Mouse (Mus musculus) E14TG2a.4 (cell line): ENCODE data around the gene Hrh3.

Source experiments
- H3K27me3 ChIP-seq: 2 replicates; pipeline ENCODE4 v1.6.1; 2014; ENCODE audit warnings: low read length, control low read depth; ENCODE audit not compliant: insufficient read depth
- H3K36me3 ChIP-seq: 2 replicates; pipeline ENCODE4 v1.6.1; 2014; ENCODE audit warnings: low read length, control low read depth; ENCODE audit not compliant: insufficient read depth
- H3K4me1 ChIP-seq: replicated peaks from 2 replicates; pipeline ENCODE4 v1.6.1; 2014; ENCODE audit warnings: low read depth, low read length, control low read depth
- H3K4me3 ChIP-seq: replicated peaks from 2 replicates; pipeline ENCODE4 v1.5.1; 2014; ENCODE audit warnings: mild to moderate bottlenecking, low read length
- H3K9me3 ChIP-seq: 2 replicates; pipeline ENCODE4 v1.6.1; 2014; ENCODE audit warnings: low read length, control low read depth
- CTCF ChIP-seq: conservative IDR thresholded peaks from 2 replicates; pipeline ENCODE4 v1.5.1; 2014; ENCODE audit warnings: low read length
- NANOG ChIP-seq: IDR thresholded peaks from 2 replicates; pipeline ENCODE4 v1.6.1; 2014; ENCODE audit warnings: borderline replicate concordance, low read length, mixed read lengths
- POU5F1 ChIP-seq: IDR thresholded peaks from 2 replicates; pipeline ENCODE4 v1.6.1; 2014; ENCODE audit warnings: low read length, borderline replicate concordance

Hrh3 gene

DNA sequence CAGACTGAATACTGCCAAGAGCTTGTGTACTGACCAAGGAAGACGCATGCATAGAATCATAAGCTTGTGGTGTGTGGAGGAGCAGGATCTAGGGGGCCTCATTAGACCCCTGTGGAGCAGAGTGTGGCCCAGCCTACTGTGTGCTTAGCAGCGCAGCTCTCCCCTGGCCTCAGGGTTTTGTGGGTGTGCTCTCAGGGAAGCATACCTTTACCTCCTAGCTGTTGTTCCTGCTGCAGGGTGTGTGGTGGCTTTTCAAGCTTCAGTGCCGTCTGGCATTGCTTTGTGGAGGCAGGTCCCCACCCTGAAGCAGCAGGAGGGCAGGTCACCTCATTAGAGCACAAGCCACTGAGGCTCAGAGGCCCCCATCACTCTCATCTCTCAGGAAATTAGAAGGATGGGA is 26.7 kb downstream of the Hrh3 start:
- Histone ChIP-seq H3K4me3 (peak overlapping the region; percentile 15; the same call in 1 of the 2 replicates), H3K4me1 (peaks cover 74% of the 10 kb centered on the region), H3K27me3 (no peaks in the 10 kb centered on the region), H3K36me3 (peaks cover 74% of the 10 kb centered on the region), H3K9me3 (no peaks in the 10 kb centered on the region)
- TF ChIP-seq NANOG (no peak), POU5F1 (no peak), CTCF (no peak)

DNA sequence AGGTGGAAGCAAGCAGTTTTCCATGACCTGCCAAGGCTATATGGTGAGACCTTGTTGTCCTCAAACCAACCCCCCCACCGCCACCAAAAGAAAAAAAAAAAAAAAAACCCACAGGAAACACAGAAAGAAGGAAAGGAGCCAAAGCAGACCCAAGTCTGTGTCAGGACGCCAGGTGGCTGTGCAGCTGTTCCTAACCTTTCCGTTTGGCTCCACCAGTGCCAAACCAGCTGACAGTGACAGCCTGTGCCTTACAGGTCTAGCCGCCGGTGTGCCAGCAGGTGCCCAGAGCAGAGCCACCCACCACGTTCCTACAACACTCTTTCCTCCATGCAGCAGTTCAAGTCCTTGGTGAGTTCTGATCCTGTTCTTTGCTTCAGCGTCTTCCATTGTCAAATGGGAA is 31.4 kb downstream of the Hrh3 start:
- Histone ChIP-seq H3K27me3 (no peaks in the 10 kb centered on the region), H3K4me3 (no peak overlapping the region), H3K4me1 (peaks cover 52% of the 10 kb centered on the region), H3K36me3 (peaks cover 52% of the 10 kb centered on the region), H3K9me3 (no peaks in the 10 kb centered on the region)
- TF ChIP-seq CTCF (no peak), POU5F1 (no peak), NANOG (no peak)

GRCm38 (mm10) chr2:180071671-180072070 is 32.6 kb downstream of the Hrh3 start:
- peaks cover 52% of the 10 kb centered on the region for H3K36me3 ChIP-seq
- H3K9me3 ChIP-seq = no peaks in the 10 kb centered on the region
- peaks cover 40% of the 10 kb centered on the region for H3K4me1 ChIP-seq
- peak overlapping the region; percentile 91 for H3K4me3 ChIP-seq
- TF ChIP-seq CTCF (no peak), NANOG (no peak), POU5F1 (no peak)
- no peaks in the 10 kb centered on the region for H3K27me3 ChIP-seq

GRCm38 (mm10) chr2:180070481-180071453 is 33.5 kb downstream of the Hrh3 start, which contains the start of gene Mtg2:
TSS of gene Mtg2 (plus strand) at chr2:180070588.
- Histone ChIP-seq H3K27me3 (no peaks in the 10 kb centered on the region), H3K9me3 (no peaks in the 10 kb centered on the region), H3K4me3 (peak within 1 kb of the TSS; percentile 91), H3K36me3 (peaks cover 52% of the 10 kb centered on the region), H3K4me1 (peaks cover 31% of the 10 kb centered on the region)
- TF ChIP-seq NANOG (no peak), POU5F1 (no peak)

GRCm38 (mm10) chr2:180069770-180070480 is 34.4 kb downstream of the Hrh3 start:
- Histone ChIP-seq H3K4me3 (peak overlapping the region; percentile 91), H3K9me3 (no peaks in the 10 kb centered on the region), H3K4me1 (peaks cover 29% of the 10 kb centered on the region), H3K27me3 (no peaks in the 10 kb centered on the region), H3K36me3 (peaks cover 48% of the 10 kb centered on the region)
- TF ChIP-seq CTCF (no peak), POU5F1 (no peak), NANOG (no peak)

DNA sequence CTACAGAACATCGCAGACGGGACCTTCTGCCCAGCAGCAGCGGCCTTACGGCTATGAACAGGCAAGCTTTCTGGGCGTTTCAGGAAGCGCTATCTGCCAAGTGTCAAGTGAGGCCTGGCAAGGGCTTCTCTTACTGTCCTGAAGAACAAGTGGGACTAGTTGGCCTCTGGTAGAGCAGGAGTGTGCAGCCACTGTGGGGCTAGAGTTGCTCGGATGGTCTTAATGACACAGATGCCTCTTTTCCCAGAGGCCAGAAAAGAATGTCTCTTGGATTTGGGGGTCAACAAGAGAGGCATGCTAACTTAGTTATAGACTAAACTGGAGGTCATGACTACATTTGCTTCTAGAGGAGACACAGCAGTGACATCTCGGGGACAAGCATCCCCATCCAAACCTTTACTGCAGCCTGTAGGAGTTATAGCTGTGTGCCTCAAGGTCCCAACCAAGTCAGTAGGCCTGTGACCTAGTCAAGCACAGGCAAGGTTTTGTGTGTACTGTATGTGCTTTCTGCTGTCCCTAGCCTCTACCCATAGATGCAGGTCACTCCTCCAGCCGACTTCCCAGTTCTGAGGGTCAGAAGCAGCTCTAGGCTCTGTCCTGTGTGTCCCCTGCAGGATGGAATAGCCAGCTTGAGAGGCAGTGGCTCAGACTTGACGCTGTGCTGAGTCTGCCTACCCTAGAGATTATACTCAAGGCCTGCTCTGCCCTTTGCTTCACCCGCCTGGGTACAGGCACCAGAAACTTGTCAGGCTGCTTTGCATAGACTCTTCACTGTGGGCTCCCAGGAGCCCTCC is 40.8 kb downstream of the Hrh3 start:
- Histone ChIP-seq H3K4me3 (no peak overlapping the region), H3K4me1 (peaks cover 10% of the 10 kb centered on the region; the same call in 1 of the 2 replicates), H3K9me3 (no peaks in the 10 kb centered on the region), H3K36me3 (peaks cover 69% of the 10 kb centered on the region), H3K27me3 (no peaks in the 10 kb centered on the region)
- TF ChIP-seq CTCF (no peak), POU5F1 (no peak), NANOG (no peak)

DNA sequence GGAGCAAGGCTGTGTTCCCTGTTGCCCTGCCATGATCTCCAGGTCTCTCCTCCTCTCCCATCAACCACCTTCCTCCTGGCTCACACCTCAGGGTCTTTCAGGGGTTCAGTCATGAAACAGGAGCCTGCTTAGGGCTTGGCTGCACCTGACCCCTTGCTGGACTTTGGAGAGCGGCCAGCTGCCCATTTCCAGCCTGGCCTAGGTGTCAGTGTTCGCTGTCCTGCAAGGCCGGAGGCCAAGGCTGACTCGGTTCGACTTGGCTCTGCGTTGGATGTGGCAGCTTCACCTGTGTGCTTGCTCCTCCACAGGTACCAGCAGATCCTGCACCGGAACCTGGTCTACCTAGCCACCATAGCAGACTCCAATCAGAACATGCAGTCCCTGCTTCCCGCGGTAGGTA is 51.3 kb downstream of the Hrh3 start:
- peaks cover 53% of the 10 kb centered on the region for H3K36me3 ChIP-seq
- no peak overlapping the region for H3K4me3 ChIP-seq
- H3K4me1 ChIP-seq = peaks cover 21% of the 10 kb centered on the region
- H3K27me3 ChIP-seq = no peaks in the 10 kb centered on the region
- TF ChIP-seq POU5F1 = no peak
- TF ChIP-seq NANOG = no peak
- no peak for TF ChIP-seq CTCF
- H3K9me3 ChIP-seq = no peaks in the 10 kb centered on the region

DNA sequence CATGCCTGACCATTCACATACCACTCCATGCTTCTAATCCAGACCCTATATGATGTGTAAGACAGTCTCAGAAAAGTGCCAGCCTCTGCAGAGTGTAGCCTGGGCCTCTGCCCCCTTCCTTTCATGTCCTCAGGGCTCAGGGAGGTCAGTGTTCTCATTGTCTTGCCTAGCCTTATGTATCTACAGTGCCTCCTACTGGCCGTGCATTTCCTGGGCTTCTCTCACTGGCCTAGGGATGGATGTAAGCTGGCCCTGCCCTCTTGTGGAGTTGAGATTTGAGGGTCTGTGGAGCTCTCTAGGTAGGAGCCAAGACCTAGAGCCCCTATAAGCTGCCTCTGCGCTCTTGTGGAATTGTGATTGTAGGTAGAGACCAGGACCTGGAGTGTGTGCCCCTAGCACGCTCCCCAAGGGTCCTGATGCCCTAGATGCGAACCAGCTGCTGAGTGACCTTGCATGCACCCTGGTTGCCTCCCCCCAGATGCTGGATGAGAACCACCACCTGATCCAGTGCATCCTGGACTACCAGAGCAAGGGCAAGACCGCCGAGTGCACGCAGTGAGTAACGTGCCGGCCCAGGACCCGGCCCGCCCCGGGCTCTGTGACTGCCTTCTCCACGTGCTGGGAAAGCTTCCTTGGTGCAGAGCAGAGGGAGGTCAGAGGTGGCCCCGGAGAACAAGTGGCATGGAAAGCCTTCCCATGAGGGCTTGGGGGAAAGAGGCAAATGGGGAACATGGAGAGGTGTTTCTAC is 52.1 kb downstream of the Hrh3 start:
- no peak overlapping the region for H3K4me3 ChIP-seq
- H3K4me1 ChIP-seq = peaks cover 21% of the 10 kb centered on the region
- no peaks in the 10 kb centered on the region for H3K27me3 ChIP-seq
- TF ChIP-seq CTCF (peak; percentile 65), NANOG (no peak)
- H3K36me3 ChIP-seq = peaks cover 45% of the 10 kb centered on the region
- H3K9me3 ChIP-seq = no peaks in the 10 kb centered on the region
